Mouse (Mus musculus) erythroblast, embryonic 14.5 days (primary cell): ENCODE results near the gene Iqschfp.

Experiments used
- GATA1 ChIP-seq: IDR thresholded peaks from 2 replicates; pipeline ENCODE4 v1.6.1; 2012; ENCODE audit warnings: low read length, inconsistent platforms, mixed read lengths
- TAL1 ChIP-seq: IDR thresholded peaks from 3 replicates; pipeline ENCODE4 v1.6.1; 2012; ENCODE audit warnings: low read length, inconsistent platforms, mixed read lengths

GRCm38 (mm10) chr3:68045475-68046416 lies 153.7 kb downstream of the Iqschfp start:
- TF ChIP-seq GATA1 (no peak), TAL1 (no peak)
